Mouse (Mus musculus): ENCODE measurements around the gene Hilpda. TPM values are rescaled to one million over a fixed set of nuclear protein-coding genes. Genes with fewer than 3 reads are reported as not detected.

The Hilpda gene
- polyA plus RNA-seq, 1 experiment from 2014 or later, result 24.1 TPM

GRCm38 (mm10) chr6:29280671-29281070 lies 8.4 kb downstream of the Hilpda start:
- Histone ChIP-seq H3K4me2 (ENCODE audit: low read depth, low read length) (no peak overlapping the region), H3K9me3 (ENCODE audit: low read length) (no peaks in the 10 kb centered on the region), H3K27ac (ENCODE audit: low read depth) (no peak overlapping the region), H3K36me3 (replicated peaks; ENCODE audit: insufficient read depth, low read length) (no peaks in the 10 kb centered on the region), H3K4me3 (ENCODE audit: low read depth, low read length) (no peak overlapping the region), H3K27me3 (ENCODE audit: insufficient read depth, low read length) (no peaks in the 10 kb centered on the region), H3K9ac (replicated peaks) (no peak overlapping the region), H3K4me1 (ENCODE audit: insufficient read depth) (no peaks in the 10 kb centered on the region)
- no peak for DNase-seq
- TF ChIP-seq CTCF (IDR thresholded peaks at IDR 0.05; ENCODE audit: low read depth) (no peak), EP300 (IDR thresholded peaks at IDR 0.05; ENCODE audit: low read depth) (no peak)
- ATAC-seq, result no peak
- WGBS (ENCODE audit: insufficient replicate concordance), result 65% methylated on average over 7 of the region's 7 CpGs

GRCm38 (mm10) chr6:29286870-29287269 lies 14.6 kb downstream of the Hilpda start:
- H3K4me1 ChIP-seq (ENCODE audit: insufficient read depth), result no peaks in the 10 kb centered on the region
- H3K27ac ChIP-seq (ENCODE audit: low read depth), result no peak overlapping the region
- DNase-seq (no peak), ATAC-seq (no peak)
- no peak overlapping the region for H3K9ac ChIP-seq (replicated peaks)
- no peak for TF ChIP-seq EP300 (IDR thresholded peaks at IDR 0.05; ENCODE audit: low read depth)
- no peak for TF ChIP-seq CTCF (IDR thresholded peaks at IDR 0.05; ENCODE audit: low read depth)
- H3K36me3 ChIP-seq (replicated peaks; ENCODE audit: insufficient read depth, low read length), result no peaks in the 10 kb centered on the region
- WGBS (ENCODE audit: insufficient replicate concordance), result 50% methylated on average over 7 of the region's 7 CpGs
- no peak overlapping the region for H3K4me2 ChIP-seq (ENCODE audit: low read depth, low read length)
- H3K4me3 ChIP-seq (ENCODE audit: low read depth, low read length), result no peak overlapping the region
- H3K9me3 ChIP-seq (ENCODE audit: low read length), result no peaks in the 10 kb centered on the region
- H3K27me3 ChIP-seq (ENCODE audit: insufficient read depth, low read length), result no peaks in the 10 kb centered on the region

GRCm38 (mm10) chr6:29287481-29287880 lies 15.2 kb downstream of the Hilpda start:
- H3K4me2 ChIP-seq (ENCODE audit: low read depth, low read length), result no peak overlapping the region
- H3K36me3 ChIP-seq (replicated peaks; ENCODE audit: insufficient read depth, low read length), result no peaks in the 10 kb centered on the region
- no peaks in the 10 kb centered on the region for H3K9me3 ChIP-seq (ENCODE audit: low read length)
- DNase-seq, result no peak
- ATAC-seq, result no peak
- no peak overlapping the region for H3K4me3 ChIP-seq (ENCODE audit: low read depth, low read length)
- TF ChIP-seq CTCF (IDR thresholded peaks at IDR 0.05; ENCODE audit: low read depth) (no peak), EP300 (IDR thresholded peaks at IDR 0.05; ENCODE audit: low read depth) (no peak)
- H3K4me1 ChIP-seq (ENCODE audit: insufficient read depth), result no peaks in the 10 kb centered on the region
- no peak overlapping the region for H3K9ac ChIP-seq (replicated peaks)
- H3K27me3 ChIP-seq (ENCODE audit: insufficient read depth, low read length), result no peaks in the 10 kb centered on the region
- WGBS (ENCODE audit: insufficient replicate concordance), result 56% methylated on average over 6 of the region's 6 CpGs
- H3K27ac ChIP-seq (ENCODE audit: low read depth), result no peak overlapping the region

GRCm38 (mm10) chr6:29287944-29288343 lies 15.7 kb downstream of the Hilpda start:
- Histone ChIP-seq H3K4me3 (ENCODE audit: low read depth, low read length) (no peak overlapping the region), H3K27me3 (ENCODE audit: insufficient read depth, low read length) (no peaks in the 10 kb centered on the region), H3K4me2 (ENCODE audit: low read depth, low read length) (no peak overlapping the region), H3K9me3 (ENCODE audit: low read length) (no peaks in the 10 kb centered on the region), H3K27ac (ENCODE audit: low read depth) (no peak overlapping the region), H3K36me3 (replicated peaks; ENCODE audit: insufficient read depth, low read length) (no peaks in the 10 kb centered on the region), H3K4me1 (ENCODE audit: insufficient read depth) (no peaks in the 10 kb centered on the region), H3K9ac (replicated peaks) (no peak overlapping the region)
- TF ChIP-seq CTCF (IDR thresholded peaks at IDR 0.05; ENCODE audit: low read depth) (no peak), EP300 (IDR thresholded peaks at IDR 0.05; ENCODE audit: low read depth) (no peak)
- ATAC-seq (no peak), DNase-seq (no peak)
- 64% methylated on average over 5 of the region's 5 CpGs for WGBS (ENCODE audit: insufficient replicate concordance)

GRCm38 (mm10) chr6:29288651-29289050 lies 16.4 kb downstream of the Hilpda start:
- WGBS (ENCODE audit: insufficient replicate concordance), result 62% methylated on average over 6 of the region's 6 CpGs
- no peak overlapping the region for H3K4me2 ChIP-seq (ENCODE audit: low read depth, low read length)
- H3K9me3 ChIP-seq (ENCODE audit: low read length), result no peaks in the 10 kb centered on the region
- no peak overlapping the region for H3K27ac ChIP-seq (ENCODE audit: low read depth)
- no peak overlapping the region for H3K4me3 ChIP-seq (ENCODE audit: low read depth, low read length)
- DNase-seq (no peak), ATAC-seq (no peak)
- TF ChIP-seq EP300 (IDR thresholded peaks at IDR 0.05; ENCODE audit: low read depth) (no peak), CTCF (IDR thresholded peaks at IDR 0.05; ENCODE audit: low read depth) (no peak)
- no peaks in the 10 kb centered on the region for H3K36me3 ChIP-seq (replicated peaks; ENCODE audit: insufficient read depth, low read length)
- H3K4me1 ChIP-seq (ENCODE audit: insufficient read depth), result no peaks in the 10 kb centered on the region
- no peak overlapping the region for H3K9ac ChIP-seq (replicated peaks)
- no peaks in the 10 kb centered on the region for H3K27me3 ChIP-seq (ENCODE audit: insufficient read depth, low read length)

- DNase-seq (no peak), ATAC-seq (no peak)
- H3K9ac ChIP-seq (replicated peaks), result no peak overlapping the region
- 59% methylated on average over 2 of the region's 2 CpGs for WGBS (ENCODE audit: insufficient replicate concordance)
- no peak overlapping the region for H3K4me2 ChIP-seq (ENCODE audit: low read depth, low read length)
- no peaks in the 10 kb centered on the region for H3K36me3 ChIP-seq (replicated peaks; ENCODE audit: insufficient read depth, low read length)
- TF ChIP-seq CTCF (IDR thresholded peaks at IDR 0.05; ENCODE audit: low read depth), result no peak
- TF ChIP-seq EP300 (IDR thresholded peaks at IDR 0.05; ENCODE audit: low read depth), result no peak
- no peak overlapping the region for H3K4me3 ChIP-seq (ENCODE audit: low read depth, low read length)
- H3K4me1 ChIP-seq (ENCODE audit: insufficient read depth), result no peaks in the 10 kb centered on the region
- H3K27ac ChIP-seq (ENCODE audit: low read depth), result no peak overlapping the region
- no peaks in the 10 kb centered on the region for H3K9me3 ChIP-seq (ENCODE audit: low read length)
- no peaks in the 10 kb centered on the region for H3K27me3 ChIP-seq (ENCODE audit: insufficient read depth, low read length)
Measured at GRCm38 (mm10) chr6:29299112-29299511, 26.8 kb downstream of the Hilpda start.

GRCm38 (mm10) chr6:29303251-29303650 lies 31.0 kb downstream of the Hilpda start:
- Histone ChIP-seq H3K27ac (ENCODE audit: low read depth) (no peak overlapping the region), H3K9me3 (ENCODE audit: low read length) (no peaks in the 10 kb centered on the region), H3K36me3 (replicated peaks; ENCODE audit: insufficient read depth, low read length) (no peaks in the 10 kb centered on the region), H3K4me3 (ENCODE audit: low read depth, low read length) (no peak overlapping the region), H3K27me3 (ENCODE audit: insufficient read depth, low read length) (no peaks in the 10 kb centered on the region), H3K4me1 (ENCODE audit: insufficient read depth) (no peaks in the 10 kb centered on the region), H3K9ac (replicated peaks) (no peak overlapping the region), H3K4me2 (ENCODE audit: low read depth, low read length) (no peak overlapping the region)
- TF ChIP-seq CTCF (IDR thresholded peaks at IDR 0.05; ENCODE audit: low read depth) (no peak), EP300 (IDR thresholded peaks at IDR 0.05; ENCODE audit: low read depth) (no peak)
- ATAC-seq (no peak), DNase-seq (no peak)

Data from liver, postnatal 0 days (tissue).